Mouse (Mus musculus): ENCODE data around the gene Trim30b.

DNA sequence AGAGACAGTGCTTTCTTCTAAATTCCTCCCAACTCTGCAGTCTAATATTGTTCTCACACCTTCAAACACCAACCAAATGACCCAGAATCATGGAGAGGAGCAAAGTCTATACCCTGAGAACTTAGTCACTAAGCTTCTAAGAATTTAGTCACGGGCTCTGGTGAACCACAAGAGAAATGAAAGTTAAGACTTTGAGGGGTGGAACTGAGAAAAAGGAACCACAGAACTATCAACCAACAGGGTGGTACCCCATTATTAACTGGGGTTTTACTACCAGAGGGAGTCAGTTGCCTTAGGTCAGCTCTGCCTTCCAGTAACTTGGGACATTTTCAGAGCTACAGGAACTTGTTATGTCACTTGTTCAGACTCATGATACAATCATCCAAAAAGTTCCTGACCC is 31.0 kb upstream of the Trim30b start, which contains the start of gene Trim30c:
- TF ChIP-seq CTCF (IDR thresholded peaks at IDR 0.05; ENCODE audit: control insufficient read depth, insufficient read depth, insufficient replicate concordance, low read depth, low read length) = no peak
- no peak for TF ChIP-seq POLR2A (IDR thresholded peaks at IDR 0.05; ENCODE audit: control insufficient read depth, low read depth, low read length)
